Mouse (Mus musculus): ENCODE data around the gene Coq4.

DNA sequence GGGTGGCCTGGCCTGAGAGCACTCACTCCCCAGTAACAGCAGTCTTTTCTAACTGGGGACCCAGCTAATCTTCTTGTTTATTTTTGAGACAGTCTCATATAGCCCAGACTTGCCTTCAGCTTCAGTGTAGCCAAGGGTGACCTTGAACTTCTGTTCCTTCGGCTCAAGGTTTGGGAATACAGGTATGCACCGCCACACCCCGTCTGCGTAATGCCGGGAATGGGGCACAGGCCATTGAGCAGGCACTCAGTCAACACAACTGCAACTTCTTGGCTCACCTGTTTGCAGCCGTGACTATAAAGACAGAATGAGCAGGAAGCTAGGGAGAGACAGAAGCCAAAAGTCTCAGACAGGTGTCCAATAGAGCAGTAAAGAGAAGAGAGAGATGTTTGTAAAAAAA is 43.0 kb upstream of the Coq4 start:
- TF ChIP-seq CTCF (IDR thresholded peaks at IDR 0.05; ENCODE audit: control insufficient read depth, insufficient read depth, low read length) (no peak), POLR2A (IDR thresholded peaks at IDR 0.05; ENCODE audit: borderline replicate concordance, control insufficient read depth, low read depth, low read length) (no peak)
